Mouse (Mus musculus) midbrain, embryonic 14.5 days (tissue): ENCODE measurements around the gene Galns. TPM values are rescaled to one million over a fixed set of nuclear protein-coding genes. Genes with fewer than 3 reads are reported as not detected.

Experiments
- ATAC-seq: fragments of 200-750 bp; cut with Nextera tagmentation; 2 replicates; pipeline ENCODE4 v1.8.0; 2017; ENCODE audit warnings: moderate number of reproducible peaks, moderate library complexity; ENCODE audit not compliant: low FRiP score, low TSS enrichment
- DNase-seq: peaks from one replicate; pipeline ENCODE4 v3.0.0-alpha.2; 2015
- H3K27ac ChIP-seq: fragments of 300-500 bp; sonication (generic); replicated peaks from 2 replicates; pipeline ENCODE4 v1.5.1; 2014; ENCODE audit warnings: mild to moderate bottlenecking, low read depth, low read length, moderate library complexity
- H3K27me3 ChIP-seq: fragments of 300-500 bp; sonication (generic); 2 replicates; pipeline ENCODE4 v1.6.1; 2014; ENCODE audit warnings: low read length, control low read depth, mixed read lengths; ENCODE audit not compliant: control insufficient read depth, insufficient read depth
- H3K36me3 ChIP-seq: fragments of 300-500 bp; sonication (generic); 2 replicates; pipeline ENCODE4 v1.6.1; 2014; ENCODE audit warnings: low read length, control low read depth; ENCODE audit not compliant: control insufficient read depth, insufficient read depth
- H3K4me1 ChIP-seq: fragments of 300-500 bp; sonication (generic); 2 replicates; pipeline ENCODE4 v1.6.1; 2014; ENCODE audit warnings: mild to moderate bottlenecking, antibody characterized with exemption, low read length, control low read depth; ENCODE audit not compliant: control insufficient read depth, insufficient read depth
- H3K4me2 ChIP-seq: fragments of 300-500 bp; sonication (generic); 2 replicates; pipeline ENCODE4 v1.6.1; 2014; ENCODE audit warnings: mild to moderate bottlenecking, low read length, moderate library complexity
- H3K4me3 ChIP-seq: fragments of 300-500 bp; sonication (generic); replicated peaks from 2 replicates; pipeline ENCODE4 v1.5.1; 2014; ENCODE audit warnings: low read depth, low read length
- H3K9ac ChIP-seq: fragments of 300-500 bp; sonication (generic); replicated peaks from 2 replicates; pipeline ENCODE4 v1.6.1; 2014; ENCODE audit warnings: mild to moderate bottlenecking, low read length, moderate library complexity
- H3K9me3 ChIP-seq: fragments of 300-500 bp; sonication (generic); 2 replicates; pipeline ENCODE4 v1.6.1; 2016; ENCODE audit warnings: low read length, control low read depth, mixed read lengths; ENCODE audit not compliant: control insufficient read depth
- WGBS: fragments of 180-500 bp; shearing (Covaris S2); extraction: QIAGEN DNeasy Blood & Tissue Kit; methylation state at CpG from one replicate; pipeline ENCODE4 v1.1.7; 2014; 5-methylcytosine and 5-hydroxymethylcytosine counted together
- polyA plus RNA-seq: library from polyadenylated mRNA; unstranded; fragments of >200 nt; fragmentation: Nextera tagmentation; extraction: Ambion mirVana; gene quantifications from 2 replicates; pipeline ENCODE4 v1.2.1, GENCODE M21; 2014

The Galns gene
- 5.5 and 6.3 TPM in 2 replicates for polyA plus RNA-seq

GRCm38 (mm10) chr8:122611295-122612133 lies at the start of gene Galns, which contains the start of gene Trappc2l:
Galns (minus strand) TSS chr8:122611463.
Trappc2l (plus strand) TSS chr8:122611640.
- Histone ChIP-seq H3K27me3 (no peaks in the 10 kb centered on the region), H3K9ac (peak within 1 kb of the TSS; percentile 80), H3K4me2 (peak within 1 kb of the TSS; percentile 87), H3K36me3 (peaks cover 5% of the 10 kb centered on the region), H3K9me3 (no peaks in the 10 kb centered on the region), H3K4me3 (peak within 1 kb of the TSS; percentile 63), H3K4me1 (peaks cover 11% of the 10 kb centered on the region; the same call in 1 of the 2 replicates), H3K27ac (peak within 1 kb of the TSS; percentile 88)
- peak; percentile 98 for ATAC-seq
- WGBS = under 1% methylated on average over 49 of the region's 57 CpGs
- DNase-seq = peak; percentile 99

- Histone ChIP-seq H3K36me3 (no peaks in the 10 kb centered on the region), H3K4me2 (no peak overlapping the region), H3K4me1 (peaks cover 11% of the 10 kb centered on the region; the same call in 1 of the 2 replicates), H3K9me3 (no peaks in the 10 kb centered on the region), H3K9ac (no peak overlapping the region), H3K27ac (no peak overlapping the region), H3K27me3 (no peaks in the 10 kb centered on the region), H3K4me3 (no peak overlapping the region)
- DNase-seq = no peak
- WGBS = 71% methylated on average over 2 of the region's 2 CpGs
- no peak for ATAC-seq
These were observed 48.8 kb upstream of the Galns start for GRCm38 (mm10) chr8:122660022-122660421.

- Histone ChIP-seq H3K4me2 (no peak overlapping the region), H3K4me3 (no peak overlapping the region), H3K27me3 (no peaks in the 10 kb centered on the region), H3K9ac (no peak overlapping the region), H3K36me3 (no peaks in the 10 kb centered on the region), H3K27ac (no peak overlapping the region), H3K4me1 (peaks cover 11% of the 10 kb centered on the region; the same call in 1 of the 2 replicates), H3K9me3 (no peaks in the 10 kb centered on the region)
- 83% methylated on average over 9 of the region's 9 CpGs for WGBS
- ATAC-seq (no peak), DNase-seq (no peak)
These were observed 47.5 kb upstream of the Galns start for GRCm38 (mm10) chr8:122658807-122659160.

GRCm38 (mm10) chr8:122658149-122658806 lies 47.0 kb upstream of the Galns start:
- Histone ChIP-seq H3K4me2 (no peak overlapping the region), H3K27ac (no peak overlapping the region), H3K4me3 (no peak overlapping the region), H3K27me3 (no peaks in the 10 kb centered on the region), H3K9me3 (no peaks in the 10 kb centered on the region), H3K36me3 (no peaks in the 10 kb centered on the region), H3K4me1 (peaks cover 11% of the 10 kb centered on the region; the same call in 1 of the 2 replicates), H3K9ac (no peak overlapping the region)
- WGBS = 67% methylated on average over 10 of the region's 10 CpGs
- no peak for ATAC-seq
- no peak for DNase-seq

- Histone ChIP-seq H3K4me2 (no peak overlapping the region), H3K4me3 (no peak overlapping the region), H3K27ac (no peak overlapping the region), H3K9me3 (no peaks in the 10 kb centered on the region), H3K27me3 (no peaks in the 10 kb centered on the region), H3K4me1 (peaks cover 16% of the 10 kb centered on the region; the same call in 1 of the 2 replicates), H3K9ac (no peak overlapping the region), H3K36me3 (no peaks in the 10 kb centered on the region)
- WGBS = 85% methylated on average over 13 of the region's 13 CpGs
- DNase-seq (no peak), ATAC-seq (no peak)
These were observed 45.1 kb upstream of the Galns start for GRCm38 (mm10) chr8:122656056-122656999.

- Histone ChIP-seq H3K9ac (no peak overlapping the region), H3K9me3 (no peaks in the 10 kb centered on the region), H3K4me3 (no peak overlapping the region), H3K27ac (no peak overlapping the region), H3K36me3 (peaks cover 4% of the 10 kb centered on the region), H3K4me2 (no peak overlapping the region), H3K4me1 (peaks cover 9% of the 10 kb centered on the region; the same call in 1 of the 2 replicates), H3K27me3 (no peaks in the 10 kb centered on the region)
- WGBS = 79% methylated on average over 7 of the region's 7 CpGs
- no peak for ATAC-seq
- no peak for DNase-seq
These were observed 43.5 kb upstream of the Galns start for GRCm38 (mm10) chr8:122654768-122655167.

- no peak overlapping the region for H3K9ac ChIP-seq
- no peak overlapping the region for H3K4me3 ChIP-seq
- no peak overlapping the region for H3K4me2 ChIP-seq
- no peak overlapping the region for H3K27ac ChIP-seq
- DNase-seq (no peak), ATAC-seq (no peak)
- WGBS = 79% methylated on average over 6 of the region's 6 CpGs
- H3K4me1 ChIP-seq = peaks cover 9% of the 10 kb centered on the region; the same call in 1 of the 2 replicates
- H3K27me3 ChIP-seq = no peaks in the 10 kb centered on the region
- H3K9me3 ChIP-seq = no peaks in the 10 kb centered on the region
- H3K36me3 ChIP-seq = peaks cover 25% of the 10 kb centered on the region
These were observed 41.4 kb upstream of the Galns start for GRCm38 (mm10) chr8:122652643-122653042.

- H3K4me1 ChIP-seq = 0 out of 2 replicates have a peak, but pooled peaks cover 6% of the 10 kb centered on the region
- ATAC-seq = no peak
- no peak for DNase-seq
- peaks cover 35% of the 10 kb centered on the region for H3K36me3 ChIP-seq
- WGBS = 56% methylated on average over 16 of the region's 16 CpGs
- no peak overlapping the region; the same call in 1 of the 2 replicates for H3K9ac ChIP-seq
- no peaks in the 10 kb centered on the region for H3K27me3 ChIP-seq
- H3K9me3 ChIP-seq = no peaks in the 10 kb centered on the region
- H3K4me2 ChIP-seq = no peak overlapping the region
- H3K27ac ChIP-seq = no peak overlapping the region
- H3K4me3 ChIP-seq = no peak overlapping the region
These were observed 40.2 kb upstream of the Galns start for GRCm38 (mm10) chr8:122651326-122651921.
